Mouse (Mus musculus): ENCODE measurements around the gene Sh3rf1.

The Sh3rf1 gene

DNA sequence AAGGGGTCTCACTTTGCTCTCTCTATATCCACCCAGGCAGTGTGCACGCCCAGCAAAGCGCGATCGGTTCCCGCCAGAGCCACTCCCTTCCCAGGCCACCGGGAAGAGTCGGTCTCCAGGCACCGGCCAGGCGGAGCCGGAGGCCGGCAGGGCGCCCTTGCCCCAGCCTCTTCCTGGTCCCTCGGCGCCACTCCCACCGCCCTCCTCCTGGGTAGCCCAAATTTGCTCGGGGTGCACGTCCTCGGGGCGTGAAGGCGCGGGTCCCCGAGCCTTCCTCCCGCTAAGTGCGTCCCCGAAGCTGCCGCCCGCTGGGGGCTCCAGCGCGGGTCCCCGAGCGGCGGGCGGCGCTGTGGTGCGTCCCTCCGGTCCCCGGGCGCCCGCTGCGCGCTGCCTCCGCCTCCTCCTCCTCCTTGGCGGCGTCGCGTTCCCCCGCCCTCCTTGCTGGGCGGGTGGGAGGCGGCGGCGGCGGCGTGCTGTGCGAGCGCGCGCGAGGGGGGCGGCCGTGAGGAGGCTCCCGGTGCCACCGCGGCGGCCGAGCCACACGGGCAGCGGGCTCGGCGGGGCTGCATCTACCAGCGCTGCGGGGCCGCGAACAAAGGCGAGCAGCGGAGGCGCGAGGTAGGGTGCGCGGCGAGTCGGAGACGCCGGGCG lies at the start of gene Sh3rf1:
Sh3rf1 (plus strand) TSS at position 144 of the 651 bp plus-strand sequence.
- peak; percentile 77 to 80 for DNase-seq (ENCODE audit: low spot score in 2 of 2)

DNA sequence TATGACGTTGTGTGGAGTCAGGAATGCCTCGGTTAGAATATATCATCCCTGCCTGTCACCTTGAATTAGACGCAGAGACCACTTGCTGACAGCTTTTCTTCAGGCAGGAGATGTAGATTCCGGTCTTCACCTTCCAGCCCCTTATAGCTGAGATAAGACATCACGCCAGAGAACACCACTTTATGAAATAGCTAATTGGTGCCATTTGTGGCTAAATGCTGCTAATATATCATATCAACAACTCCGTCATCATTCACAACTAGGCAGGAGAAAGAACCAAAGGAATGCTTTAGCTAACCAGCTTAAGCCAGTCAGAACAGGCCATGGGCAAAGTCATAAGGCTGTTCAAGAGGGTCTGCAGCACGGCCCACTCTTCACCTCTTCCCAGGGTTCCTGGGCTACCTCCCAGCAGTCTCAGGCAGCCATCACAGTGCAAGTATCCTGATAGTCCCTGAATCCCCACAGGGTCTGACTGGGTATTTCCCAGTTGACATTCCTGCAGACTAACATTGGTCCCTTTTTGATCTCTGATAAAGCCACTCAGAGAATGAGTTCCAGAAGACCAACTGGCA lies 49.7 kb upstream of the Sh3rf1 start:
- no peak for DNase-seq (ENCODE audit: low spot score in 2 of 2)

- DNase-seq (ENCODE audit: low spot score in 2 of 2) = no peak
These were observed 47.8 kb upstream of the Sh3rf1 start for GRCm38 (mm10) chr8:61175876-61176275.

DNA sequence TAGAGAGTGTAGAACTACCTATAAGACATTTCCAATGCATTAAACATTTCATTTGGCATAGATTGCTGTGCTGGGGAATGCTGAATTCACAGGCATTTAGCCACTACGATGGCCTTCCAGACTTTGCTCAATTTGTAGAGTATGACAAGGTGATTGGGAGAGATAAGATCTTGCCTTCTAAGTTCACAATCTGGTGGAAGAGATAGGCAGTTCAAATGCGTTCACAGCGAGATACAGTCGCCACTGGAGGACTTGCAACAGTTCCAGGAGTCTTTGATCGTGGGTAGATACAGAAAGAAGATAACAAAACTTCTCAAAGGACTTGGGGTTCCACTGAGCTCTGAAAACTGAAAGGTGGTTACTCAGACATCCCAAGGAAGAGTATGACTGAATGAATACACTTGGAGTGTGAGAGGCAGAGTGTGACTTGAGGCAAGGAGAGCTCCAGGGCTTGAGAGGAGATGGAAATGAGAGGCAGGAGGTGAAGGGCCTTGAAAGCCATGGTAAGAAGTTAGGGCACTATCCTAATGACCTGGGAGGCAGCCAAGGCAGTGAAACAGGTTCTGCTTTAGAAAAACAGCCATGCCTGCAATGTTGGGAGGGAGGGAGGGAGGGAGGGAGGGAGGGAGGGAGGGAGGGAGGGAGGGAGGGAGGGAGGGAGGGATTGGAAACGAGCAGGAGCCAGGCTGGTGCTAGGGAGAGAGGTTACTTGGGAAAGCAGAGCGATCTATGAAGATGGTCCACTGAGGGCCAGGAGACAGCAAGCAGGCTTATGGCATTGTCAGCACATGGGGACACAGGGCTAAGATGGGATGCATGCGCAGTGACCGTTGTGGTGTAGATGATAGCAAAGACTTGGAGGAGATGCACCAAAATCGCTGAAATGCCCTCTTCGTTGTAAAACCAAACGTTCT lies 45.7 kb upstream of the Sh3rf1 start:
- DNase-seq (ENCODE audit: low spot score in 2 of 2) = no peak

GRCm38 (mm10) chr8:61178594-61179140 lies 45.0 kb upstream of the Sh3rf1 start:
- DNase-seq (ENCODE audit: low spot score in 2 of 2) = no peak

- DNase-seq (ENCODE audit: low spot score in 2 of 2) = no peak
These were observed 42.1 kb upstream of the Sh3rf1 start for GRCm38 (mm10) chr8:61181592-61181991.

- peak in 1 of 2 experiments; percentile 24 for DNase-seq (ENCODE audit: low spot score in 2 of 2)
These were observed 41.7 kb upstream of the Sh3rf1 start for GRCm38 (mm10) chr8:61182020-61182419.

DNA sequence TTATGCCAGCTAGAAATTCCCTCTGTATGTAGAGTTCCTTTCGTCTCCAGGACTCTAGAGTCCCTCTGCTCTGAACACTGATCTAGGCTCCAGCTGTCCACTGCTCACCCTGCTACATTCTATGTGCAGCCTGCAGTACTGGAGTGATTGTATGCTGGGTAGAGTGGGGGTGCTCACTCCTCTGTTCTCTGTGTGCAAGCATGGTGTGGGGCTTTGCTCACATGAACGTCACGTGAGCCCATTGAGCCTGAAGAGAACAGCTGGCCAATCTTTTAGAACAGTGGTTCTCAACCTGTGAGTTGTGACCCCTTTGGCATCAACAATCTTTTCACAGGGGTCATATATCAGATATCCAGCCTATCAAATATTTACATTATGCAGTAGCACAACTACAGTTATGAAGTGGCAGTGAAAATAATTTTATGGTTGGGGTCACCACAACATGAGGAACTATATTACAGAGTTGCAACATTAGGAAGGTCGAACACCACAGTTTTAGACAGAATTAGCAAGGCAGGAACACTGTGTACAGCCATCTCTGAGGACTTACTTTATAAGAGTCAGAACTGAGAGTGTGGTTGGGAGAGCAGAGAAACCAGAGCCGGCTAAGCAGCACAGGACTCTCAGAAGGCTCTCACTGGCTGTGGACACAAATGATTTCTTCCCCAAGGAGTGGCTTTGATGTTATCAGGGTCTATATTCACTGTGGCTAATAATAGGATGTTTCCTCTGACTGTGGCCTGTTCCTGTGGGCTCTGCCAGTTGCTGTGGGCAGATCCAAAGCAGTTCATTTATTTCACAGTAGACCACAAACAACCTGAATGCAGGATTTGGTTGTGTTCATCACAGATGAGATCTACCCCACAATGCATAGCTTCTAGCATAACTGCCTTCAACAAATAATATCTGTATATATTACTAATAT lies 38.1 kb upstream of the Sh3rf1 start:
- no peak for DNase-seq (ENCODE audit: low spot score in 2 of 2)

- DNase-seq (ENCODE audit: low spot score in 2 of 2) = no peak
These were observed 29.3 kb upstream of the Sh3rf1 start for GRCm38 (mm10) chr8:61194306-61194925.

DNA sequence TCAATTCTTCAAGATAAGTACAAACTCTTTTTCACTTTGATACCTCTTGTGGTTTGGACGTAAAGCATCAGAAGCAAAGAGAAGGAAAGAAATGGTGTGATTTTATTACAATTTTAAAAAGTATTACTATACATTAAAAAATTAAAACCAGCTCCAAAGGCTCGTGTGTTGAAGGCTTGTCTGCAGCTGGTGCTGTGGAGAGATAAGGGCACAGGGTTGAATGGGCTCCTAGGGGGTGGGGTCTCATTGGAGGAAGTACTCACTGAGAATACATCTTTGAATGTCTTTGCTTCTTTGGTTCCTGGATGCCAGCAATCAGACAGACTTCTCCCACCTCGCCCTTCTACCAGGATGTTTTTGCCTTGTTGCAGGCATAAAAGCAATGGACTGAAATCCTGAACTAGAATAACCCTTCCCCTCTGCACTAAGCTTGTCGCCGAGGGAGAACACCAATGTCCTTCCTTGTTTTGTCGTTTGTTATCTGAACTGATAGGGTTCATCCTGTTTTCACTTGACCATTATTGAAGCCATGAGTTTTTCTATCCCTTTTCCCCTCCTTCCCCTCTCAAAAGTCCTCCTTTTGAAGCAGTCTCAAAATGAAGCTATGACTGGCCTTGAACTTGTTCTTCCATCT lies 23.3 kb upstream of the Sh3rf1 start:
- no peak for DNase-seq (ENCODE audit: low spot score in 2 of 2)

DNA sequence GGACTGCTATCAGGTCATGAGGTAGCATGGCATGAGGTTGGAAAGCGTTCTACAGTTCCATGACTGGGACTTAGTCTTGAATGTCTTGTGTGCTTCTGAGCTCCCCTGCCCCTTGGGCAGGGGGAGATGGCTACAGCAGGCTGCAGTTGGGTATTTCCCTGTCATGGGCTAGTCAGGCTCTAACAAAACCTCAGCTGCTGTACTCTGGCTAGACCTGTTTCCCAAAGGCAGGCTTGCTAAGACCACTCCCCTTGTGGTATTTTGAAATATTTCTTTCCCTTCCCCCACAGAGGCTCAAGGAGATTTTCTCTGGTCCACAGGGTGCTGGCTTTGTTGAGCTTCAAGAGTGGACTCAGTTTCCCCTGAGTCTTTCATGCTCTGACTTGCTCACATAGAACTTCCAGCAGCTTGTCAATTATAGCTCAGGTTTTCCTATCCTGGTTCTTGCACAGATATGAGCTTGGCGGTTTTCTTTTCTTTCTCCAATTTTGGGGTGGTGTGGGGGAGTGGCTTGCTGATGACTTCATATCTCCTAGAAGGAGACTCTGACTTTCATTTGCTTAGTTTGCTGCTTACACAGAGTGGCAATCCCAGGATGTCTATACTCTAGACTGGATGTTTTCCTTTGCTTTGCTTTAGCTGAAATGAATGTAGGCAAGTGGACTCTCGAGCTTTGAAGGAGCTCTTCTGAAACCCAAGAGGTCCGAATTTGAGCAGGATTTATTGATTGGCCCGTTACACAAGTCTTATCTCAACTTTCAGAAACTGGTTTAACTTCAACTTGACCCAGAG lies 20.4 kb upstream of the Sh3rf1 start:
- no peak for DNase-seq (ENCODE audit: low spot score in 2 of 2)

GRCm38 (mm10) chr8:61206876-61207275 lies 16.8 kb upstream of the Sh3rf1 start:
- DNase-seq (ENCODE audit: low spot score in 2 of 2) = no peak

DNA sequence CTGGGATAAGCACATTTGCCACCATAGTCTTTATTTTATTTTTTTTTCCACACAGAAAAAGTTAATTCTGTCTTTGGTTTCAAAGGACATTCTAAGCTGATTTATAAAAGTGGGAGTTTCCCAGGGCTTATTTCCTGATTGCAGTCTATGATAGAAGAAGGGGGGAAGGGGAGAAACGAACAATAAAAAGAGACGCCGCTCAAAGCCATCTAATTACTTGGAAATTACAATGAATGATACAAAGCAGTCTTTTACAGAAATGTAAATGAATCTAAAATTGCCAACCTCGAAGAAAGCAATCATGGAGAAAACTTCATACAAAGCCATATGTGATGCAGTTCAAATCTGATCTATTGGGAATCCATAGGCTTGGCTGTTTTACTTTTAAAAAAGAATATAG lies 16.0 kb upstream of the Sh3rf1 start:
- DNase-seq (ENCODE audit: low spot score in 2 of 2) = no peak

DNA sequence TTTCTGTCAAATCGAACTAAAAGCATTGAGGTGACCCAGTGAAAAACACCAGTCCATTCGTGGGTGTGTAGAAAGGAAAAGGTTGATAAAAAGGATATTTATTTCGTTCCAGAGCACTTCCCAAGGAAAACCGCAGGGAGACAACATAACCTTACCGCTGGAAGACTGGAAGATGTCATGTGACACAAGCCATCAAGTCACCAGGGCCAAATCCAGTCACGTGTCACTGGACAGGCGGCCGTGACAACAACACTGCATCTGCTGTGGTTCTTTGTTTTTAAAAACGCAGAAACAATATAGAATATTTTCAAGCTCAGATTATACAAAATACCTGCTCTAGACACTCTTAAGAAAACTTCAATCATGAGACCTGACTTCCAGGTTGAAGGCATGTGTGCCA lies 15.0 kb upstream of the Sh3rf1 start:
- DNase-seq (ENCODE audit: low spot score in 2 of 2) = no peak

GRCm38 (mm10) chr8:61210836-61211235 lies 12.8 kb upstream of the Sh3rf1 start:
- DNase-seq (ENCODE audit: low spot score in 2 of 2) = no peak

DNA sequence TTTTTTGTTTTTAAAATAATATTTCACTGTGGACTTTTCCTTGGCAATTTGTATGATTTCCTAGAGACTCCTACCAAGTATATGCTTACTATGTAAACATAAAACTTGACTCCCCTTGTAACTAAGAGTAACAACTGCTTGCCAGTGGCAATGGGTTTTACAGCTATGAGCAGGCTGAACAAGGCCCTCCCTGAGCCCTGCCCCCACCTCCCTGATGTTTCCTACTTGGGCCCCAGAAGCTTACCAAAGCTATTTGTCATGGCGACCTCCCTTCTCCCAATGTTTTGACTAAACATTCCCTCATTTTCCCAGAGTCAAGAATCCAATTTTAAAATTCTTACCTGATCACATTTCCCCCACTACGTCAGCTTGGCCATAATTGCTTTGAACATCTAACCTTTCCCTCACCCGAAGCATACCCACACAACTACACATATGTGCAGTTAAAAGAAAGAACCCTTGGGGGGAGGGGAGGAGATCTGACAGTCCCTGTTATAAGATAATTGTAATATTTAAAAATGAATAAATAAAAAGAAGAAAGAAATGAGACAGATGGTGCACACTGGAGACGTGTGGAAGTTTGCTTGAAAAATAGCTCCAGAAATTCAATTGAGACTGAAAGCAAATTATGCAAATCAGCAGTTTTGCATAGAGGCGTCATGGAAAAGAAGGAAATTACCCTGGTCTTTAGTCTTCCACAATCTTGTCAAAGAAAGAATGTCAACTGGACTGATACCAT lies 8.4 kb upstream of the Sh3rf1 start:
- DNase-seq (ENCODE audit: low spot score in 2 of 2) = no peak

- peak in 1 of 2 experiments; percentile 21 for DNase-seq (ENCODE audit: low spot score in 2 of 2)
These were observed 6.7 kb upstream of the Sh3rf1 start for GRCm38 (mm10) chr8:61217017-61217416.

DNA sequence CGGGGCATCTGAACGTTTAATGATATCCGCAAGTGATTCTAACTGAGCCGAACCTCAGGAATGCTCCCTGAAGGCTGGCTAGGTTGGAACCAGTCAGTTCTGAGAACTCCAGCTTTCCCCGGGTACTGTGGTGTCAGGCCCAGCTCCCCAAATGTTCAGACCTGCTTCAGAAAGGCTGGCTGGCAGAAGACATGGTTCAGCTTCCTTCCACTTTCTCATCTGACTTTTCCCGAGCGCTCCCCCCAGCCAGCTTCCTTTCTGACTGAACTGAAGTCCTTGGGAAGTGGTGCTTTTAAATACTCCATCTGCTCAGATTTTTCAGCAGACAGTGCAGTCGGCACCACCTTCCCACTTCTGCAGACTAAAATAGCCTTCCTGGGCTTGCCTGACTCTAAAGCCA lies 6.2 kb upstream of the Sh3rf1 start:
- DNase-seq (ENCODE audit: low spot score in 2 of 2) = no peak

DNA sequence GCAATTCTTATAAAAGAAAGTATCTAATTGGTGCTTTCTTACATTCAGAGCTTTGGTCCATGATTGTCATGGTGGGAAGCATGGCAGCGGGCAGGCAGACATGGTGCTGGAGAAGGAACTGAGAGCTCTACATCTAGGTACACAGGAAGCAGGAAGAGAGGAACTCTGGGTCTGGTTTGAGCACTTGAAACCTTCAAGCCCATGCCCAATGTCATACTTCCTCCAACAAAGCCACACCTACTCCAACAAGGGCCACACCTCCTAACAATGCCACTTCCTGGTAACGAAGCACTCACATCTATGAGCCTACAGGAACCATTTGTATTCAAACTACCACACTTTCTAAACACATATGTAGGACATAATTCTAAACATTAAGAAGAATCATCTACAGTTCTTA lies 5.2 kb upstream of the Sh3rf1 start:
- no peak for DNase-seq (ENCODE audit: low spot score in 2 of 2)

Data from heart, adult 9 months (tissue).